Mouse (Mus musculus) olfactory bulb, adult 2 months (tissue): ENCODE data around the gene Rhox2c.
"Not testable (repeated sequence)": the region's sequence is repeated elsewhere in the genome, so short reads cannot be mapped to it uniquely, and the experiment has no call there.

Source experiments
- CTCF ChIP-seq: fragments of 200-500 bp; IDR thresholded peaks from 2 replicates; pipeline ENCODE4 v1.5.1; 2012; ENCODE audit warnings: low read depth, mild to moderate bottlenecking, low read length, moderate library complexity; ENCODE audit not compliant: insufficient read depth
- POLR2A ChIP-seq: fragments of 200-500 bp; IDR thresholded peaks from 2 replicates; pipeline ENCODE4 v1.6.1; 2012; ENCODE audit warnings: mild to moderate bottlenecking, low read depth, low read length, moderate library complexity; ENCODE audit not compliant: insufficient read depth

- TF ChIP-seq CTCF, POLR2A: not testable (repeated sequence)
These were observed 26.6 kb downstream of the Rhox2c start, which contains the start of gene Rhox4c for GRCm38 (mm10) chrX:37480037-37480436.
